Mouse (Mus musculus) cerebellum, adult 2 months (tissue): Measurements from ENCODE around the gene Etv6.

Experiments
- CTCF ChIP-seq: fragments of 200-500 bp; IDR thresholded peaks from 2 replicates; pipeline ENCODE4 v1.5.1; 2011; ENCODE audit warnings: low read depth, mild to moderate bottlenecking, control low read depth, low read length, moderate library complexity, borderline replicate concordance; ENCODE audit not compliant: insufficient read depth
- POLR2A ChIP-seq: fragments of 200-500 bp; IDR thresholded peaks from 2 replicates; pipeline ENCODE4 v1.6.1; 2011; ENCODE audit warnings: low read length, control low read depth, borderline replicate concordance; ENCODE audit not compliant: insufficient read depth

DNA sequence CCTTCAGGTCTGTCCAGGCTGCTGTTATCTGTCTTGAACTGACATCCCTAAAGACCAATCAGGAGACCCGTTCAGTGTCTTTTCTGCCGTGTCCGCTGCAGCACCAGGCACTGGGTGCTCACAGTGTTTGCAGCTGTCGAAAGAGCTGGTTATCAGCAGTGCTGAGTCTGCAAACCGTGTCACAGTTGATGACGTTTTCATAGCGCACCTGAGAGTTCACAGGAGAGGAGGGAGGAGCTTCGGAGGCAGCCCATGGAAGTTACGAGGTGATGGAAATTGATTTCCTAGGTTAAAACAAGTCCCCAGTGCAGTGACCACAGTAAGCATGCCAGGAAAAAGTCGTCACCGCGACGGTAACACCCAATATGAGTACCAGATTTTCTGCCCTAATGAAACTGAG, 125.5 kb downstream of the Etv6 start:
- TF ChIP-seq CTCF: no peak
- TF ChIP-seq POLR2A: no peak
